Mouse (Mus musculus) megakaryocyte, adult 5-6 weeks (primary cell): ENCODE measurements around the gene Fibp. TPM values are rescaled to one million over a fixed set of nuclear protein-coding genes. Genes with fewer than 3 reads are reported as not detected.

ENCODE experiments used
- total RNA-seq, 2 experiments: library from RNA; stranded (forward) in 1 of 2; stranded (reverse) in 1 of 2; fragments of 153-499, 151-499 nt in 1 of 2; fragments of 221-1000, 200-1000 nt in 1 of 2; gene quantifications; 2 replicates each; pipeline versions ENCODE4 v1.2.3 to v1.2.4; 2015 to 2017

The Fibp gene
- total RNA-seq, 2 experiments from 2014 or later, result 55.8 to 115 TPM

Other genes starting within 250 kb of the Fibp start
- gene Pacs1, start 187.5 kb upstream of the Fibp start, total RNA-seq (2015), result 45.4 and 45.7 TPM in 2 replicates
- gene Pacs1, start 187.5 kb upstream of the Fibp start, total RNA-seq (2017), result 14.2 and 25.4 TPM in 2 replicates
- 109 TPM in 2 replicates for gene Sf3b2, start 165.2 kb upstream of the Fibp start, total RNA-seq (2015)
- gene Sf3b2, start 165.2 kb upstream of the Fibp start, total RNA-seq (2017), result 240 and 249 TPM in 2 replicates
- not detected in 2 replicates for gene Gal3st3, start 162.3 kb upstream of the Fibp start, total RNA-seq (2015)
- not detected in 2 replicates for gene Gal3st3, start 162.3 kb upstream of the Fibp start, total RNA-seq (2017)
- gene Catsper1, start 124.9 kb upstream of the Fibp start, total RNA-seq (2015), result not detected in 2 replicates
- not detected in 2 replicates for gene Catsper1, start 124.9 kb upstream of the Fibp start, total RNA-seq (2017)
- not detected in 2 replicates for gene Cst6, start 111.0 kb upstream of the Fibp start, total RNA-seq (2015)
- gene Cst6, start 111.0 kb upstream of the Fibp start, total RNA-seq (2017), result not detected in 2 replicates
- gene Eif1ad, start 93.9 kb upstream of the Fibp start, total RNA-seq (2015), result 19.7 and 25.8 TPM in 2 replicates
- gene Eif1ad, start 93.9 kb upstream of the Fibp start, total RNA-seq (2017), result 33.1 and 37.4 TPM in 2 replicates
- gene Banf1, start 93.4 kb upstream of the Fibp start, total RNA-seq (2015), result 269 and 297 TPM in 2 replicates
- gene Banf1, start 93.4 kb upstream of the Fibp start, total RNA-seq (2017), result 29.3 and 29.6 TPM in 2 replicates
- gene Sart1, start 71.9 kb upstream of the Fibp start, total RNA-seq (2015), result 47.2 and 57.3 TPM in 2 replicates
- 62.2 and 64.6 TPM in 2 replicates for gene Sart1, start 71.9 kb upstream of the Fibp start, total RNA-seq (2017)
- not detected in 2 replicates for gene Tsga10ip, start 58.1 kb upstream of the Fibp start, total RNA-seq (2015)
- gene Tsga10ip, start 58.1 kb upstream of the Fibp start, total RNA-seq (2017), result not detected in 2 replicates
- 62.3 and 72.3 TPM in 2 replicates for gene Drap1, start 35.6 kb upstream of the Fibp start, total RNA-seq (2015)
- 53.7 and 59.0 TPM in 2 replicates for gene Drap1, start 35.6 kb upstream of the Fibp start, total RNA-seq (2017)
- 20.3 and 23.7 TPM in 2 replicates for gene AI837181, start 35.5 kb upstream of the Fibp start, total RNA-seq (2015)
- gene AI837181, start 35.5 kb upstream of the Fibp start, total RNA-seq (2017), result 8.9 and 15.6 TPM in 2 replicates
- 0.48 and 1.2 TPM in 2 replicates for gene Fosl1, start 13.1 kb upstream of the Fibp start, total RNA-seq (2015)
- gene Fosl1, start 13.1 kb upstream of the Fibp start, total RNA-seq (2017), result 0.69 and 0.95 TPM in 2 replicates
- gene Ccdc85b, start 2.7 kb upstream of the Fibp start, total RNA-seq (2015), result 0.80 and 1.1 TPM in 2 replicates
- 1.7 TPM in 2 replicates for gene Ccdc85b, start 2.7 kb upstream of the Fibp start, total RNA-seq (2017)
- 5.7 and 12.6 TPM in 2 replicates for gene Ctsw, start 7.9 kb downstream of the Fibp start, total RNA-seq (2015)
- 5.9 and 9.1 TPM in 2 replicates for gene Ctsw, start 7.9 kb downstream of the Fibp start, total RNA-seq (2017)
- 0.42 and 1.2 TPM in 2 replicates for gene Efemp2, start 13.3 kb downstream of the Fibp start, total RNA-seq (2015)
- 1.2 TPM in 1 of 2 replicates, not detected in the other for gene Efemp2, start 13.3 kb downstream of the Fibp start, total RNA-seq (2017)
- 16.2 and 16.6 TPM in 2 replicates for gene Mus81, start 27.8 kb downstream of the Fibp start, total RNA-seq (2015)
- gene Mus81, start 27.8 kb downstream of the Fibp start, total RNA-seq (2017), result 9.2 and 13.8 TPM in 2 replicates
- 2,162 and 2,175 TPM in 2 replicates for gene Cfl1, start 29.8 kb downstream of the Fibp start, total RNA-seq (2015)
- 1,771 and 1,778 TPM in 2 replicates for gene Cfl1, start 29.8 kb downstream of the Fibp start, total RNA-seq (2017)
- 1.8 and 2.1 TPM in 2 replicates for gene 1700020D05Rik, start 43.2 kb downstream of the Fibp start, total RNA-seq (2015)
- 0.49 and 1.5 TPM in 2 replicates for gene 1700020D05Rik, start 43.2 kb downstream of the Fibp start, total RNA-seq (2017)
- 2.7 and 4.8 TPM in 2 replicates for gene Snx32, start 49.9 kb downstream of the Fibp start, total RNA-seq (2015)
- gene Snx32, start 49.9 kb downstream of the Fibp start, total RNA-seq (2017), result 1.5 and 3.0 TPM in 2 replicates
- gene Ovol1, start 100.0 kb downstream of the Fibp start, total RNA-seq (2015), result 0.07 and 0.14 TPM in 2 replicates
- 0.07 TPM in 1 of 2 replicates, not detected in the other for gene Ovol1, start 100.0 kb downstream of the Fibp start, total RNA-seq (2017)
- gene Ap5b1, start 107.4 kb downstream of the Fibp start, total RNA-seq (2015), result 18.3 and 23.2 TPM in 2 replicates
- 16.4 and 22.5 TPM in 2 replicates for gene Ap5b1, start 107.4 kb downstream of the Fibp start, total RNA-seq (2017)
- 116 and 125 TPM in 2 replicates for gene Rnaseh2c, start 141.3 kb downstream of the Fibp start, total RNA-seq (2015)
- gene Rnaseh2c, start 141.3 kb downstream of the Fibp start, total RNA-seq (2017), result 94.6 and 136 TPM in 2 replicates
- gene Kat5, start 149.6 kb downstream of the Fibp start, total RNA-seq (2015), result 34.2 and 47.8 TPM in 2 replicates
- 69.4 and 73.9 TPM in 2 replicates for gene Kat5, start 149.6 kb downstream of the Fibp start, total RNA-seq (2017)
- gene Rela, start 176.9 kb downstream of the Fibp start, total RNA-seq (2015), result 51.9 and 56.6 TPM in 2 replicates
- gene Rela, start 176.9 kb downstream of the Fibp start, total RNA-seq (2017), result 46.1 and 47.8 TPM in 2 replicates
- 50.8 and 65.8 TPM in 2 replicates for gene Sipa1, start 203.1 kb downstream of the Fibp start, total RNA-seq (2015)
- gene Sipa1, start 203.1 kb downstream of the Fibp start, total RNA-seq (2017), result 50.1 and 78.7 TPM in 2 replicates
- gene Map3k11, start 228.1 kb downstream of the Fibp start, total RNA-seq (2015), result 30.3 and 35.3 TPM in 2 replicates
- gene Map3k11, start 228.1 kb downstream of the Fibp start, total RNA-seq (2017), result 39.8 and 50.8 TPM in 2 replicates
- 25.9 and 33.1 TPM in 2 replicates for gene Pcnx3, start 228.3 kb downstream of the Fibp start, total RNA-seq (2015)
- gene Pcnx3, start 228.3 kb downstream of the Fibp start, total RNA-seq (2017), result 19.3 and 19.6 TPM in 2 replicates
- gene Kcnk7, start 243.8 kb downstream of the Fibp start, total RNA-seq (2015), result not detected in 2 replicates
- gene Kcnk7, start 243.8 kb downstream of the Fibp start, total RNA-seq (2017), result not detected in 2 replicates